Mouse (Mus musculus) hindbrain, postnatal 0 days (tissue): ENCODE results near the gene Shld1. TPM values are rescaled to one million over a fixed set of nuclear protein-coding genes. Genes with fewer than 3 reads are reported as not detected.

ENCODE experiments used
- ATAC-seq: fragments of 200-750 bp; cut with Nextera tagmentation; 2 replicates; pipeline ENCODE4 v1.8.0; 2017; ENCODE audit warnings: mild to moderate bottlenecking, moderate TSS enrichment, moderate library complexity
- DNase-seq: peaks from one replicate; pipeline ENCODE4 v3.0.0-alpha.2; 2015; ENCODE audit warnings: low spot score
- H3K27ac ChIP-seq: fragments of 300-500 bp; sonication (generic); 2 replicates; pipeline ENCODE4 v1.5.1; 2014; ENCODE audit warnings: mild to moderate bottlenecking
- H3K27me3 ChIP-seq: fragments of 300-500 bp; sonication (generic); 2 replicates; pipeline ENCODE4 v1.6.1; 2014; ENCODE audit warnings: low read length, mixed read lengths; ENCODE audit not compliant: insufficient read depth
- H3K36me3 ChIP-seq: fragments of 300-500 bp; sonication (generic); 2 replicates; pipeline ENCODE4 v1.6.1; 2014; ENCODE audit warnings: low read length, mixed read lengths; ENCODE audit not compliant: insufficient read depth
- H3K4me1 ChIP-seq: fragments of 300-500 bp; sonication (generic); 2 replicates; pipeline ENCODE4 v1.6.1; 2014; ENCODE audit warnings: antibody characterized with exemption, low read length, mixed read lengths; ENCODE audit not compliant: insufficient read depth
- H3K4me2 ChIP-seq: fragments of 300-500 bp; sonication (generic); 2 replicates; pipeline ENCODE4 v1.6.1; 2014; ENCODE audit warnings: low read depth, mild to moderate bottlenecking, low read length, moderate library complexity, mixed read lengths
- H3K4me3 ChIP-seq: fragments of 300-500 bp; sonication (generic); 2 replicates; pipeline ENCODE4 v1.5.1; 2014; ENCODE audit warnings: low read length
- H3K9ac ChIP-seq: fragments of 300-500 bp; sonication (generic); replicated peaks from 2 replicates; pipeline ENCODE4 v1.6.1; 2014; ENCODE audit warnings: mild to moderate bottlenecking, low read length, moderate library complexity, mixed read lengths
- H3K9me3 ChIP-seq: fragments of 300-500 bp; sonication (generic); 2 replicates; pipeline ENCODE4 v1.6.1; 2016; ENCODE audit warnings: low read length, mixed read lengths
- CTCF ChIP-seq: IDR thresholded peaks from 2 replicates; pipeline ENCODE4 v1.5.1; 2016; ENCODE audit warnings: antibody characterized with exemption, control low read depth, low read depth
- WGBS: fragments of 180-500 bp; shearing (Covaris S2); extraction: QIAGEN DNeasy Blood & Tissue Kit; methylation state at CpG from one replicate; pipeline ENCODE4 v1.1.7; 2014; 5-methylcytosine and 5-hydroxymethylcytosine counted together
- polyA plus RNA-seq: library from polyadenylated mRNA; unstranded; fragments of >200 nt; fragmentation: Nextera tagmentation; extraction: Ambion mirVana; gene quantifications from 2 replicates; pipeline ENCODE4 v1.2.1, GENCODE M21; 2015
- total RNA-seq: library from RNA; depleted of rRNA; stranded (reverse); fragments of >200 nt; gene quantifications from 2 replicates; pipeline ENCODE4 v1.2.3, GENCODE M21; 2014

The Shld1 gene
- total and polyA plus RNA-seq, 2 experiments from 2014 or later: 16.7 to 17.8 TPM

DNA sequence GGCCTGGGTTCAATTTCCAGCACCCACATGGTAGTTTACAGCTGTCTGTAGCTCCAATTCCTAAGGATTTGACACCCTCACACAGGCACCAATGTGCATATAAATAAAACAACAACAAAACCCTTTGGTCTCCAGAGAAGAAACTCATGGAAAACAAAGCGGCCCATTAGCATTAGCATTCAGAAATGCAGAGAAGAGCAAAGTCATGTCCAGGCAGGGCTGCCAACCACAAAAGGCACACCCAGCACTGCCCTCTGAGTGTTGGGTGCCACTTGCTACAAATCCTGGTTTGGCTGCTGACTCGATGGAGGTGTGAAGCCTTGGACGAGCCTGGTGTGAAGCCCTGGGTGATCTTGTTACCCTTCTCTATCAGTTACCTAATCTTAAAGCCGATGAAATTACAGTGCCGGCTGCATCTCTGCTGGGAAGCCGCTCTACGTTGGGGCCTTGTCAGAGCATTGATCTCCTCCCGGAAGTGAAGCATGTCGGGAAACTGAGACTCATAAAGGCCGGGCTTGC is 37.3 kb upstream of the Shld1 start:
- Histone ChIP-seq H3K36me3 (no peaks in the 10 kb centered on the region), H3K27me3 (no peaks in the 10 kb centered on the region), H3K4me1 (no peaks in the 10 kb centered on the region), H3K4me2 (no peak overlapping the region), H3K4me3 (no peak overlapping the region), H3K27ac (no peak overlapping the region), H3K9me3 (no peaks in the 10 kb centered on the region), H3K9ac (no peak overlapping the region)
- ATAC-seq: no peak
- TF ChIP-seq CTCF: no peak
- DNase-seq: no peak
- 88% methylated on average over 10 of the region's 10 CpGs for WGBS

DNA sequence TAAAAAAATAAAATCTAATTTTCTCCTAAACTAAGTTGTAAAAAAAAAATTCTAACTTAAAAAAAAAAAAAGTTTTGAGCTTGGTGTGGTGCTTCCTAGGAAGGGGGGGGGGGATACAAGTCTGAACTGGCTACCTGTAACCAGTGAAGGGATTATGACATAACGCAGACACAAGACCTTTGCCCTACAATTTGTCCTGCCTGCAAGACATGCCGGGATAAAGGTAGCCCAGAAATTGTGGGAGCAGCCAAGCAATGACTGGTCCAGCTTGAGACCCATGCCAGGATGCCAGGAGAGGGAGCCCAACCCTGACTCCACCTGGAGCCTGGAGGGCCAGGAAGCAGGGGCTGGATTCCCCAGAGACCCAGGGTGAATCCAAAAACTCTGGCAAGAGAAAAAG is 36.2 kb upstream of the Shld1 start:
- 76% methylated on average over 2 of the region's 2 CpGs for WGBS
- DNase-seq: no peak
- H3K4me2 ChIP-seq: no peak overlapping the region
- no peak overlapping the region for H3K9ac ChIP-seq
- no peak overlapping the region for H3K4me3 ChIP-seq
- no peak for ATAC-seq
- no peak for TF ChIP-seq CTCF
- H3K4me1 ChIP-seq: no peaks in the 10 kb centered on the region
- no peaks in the 10 kb centered on the region for H3K9me3 ChIP-seq
- H3K36me3 ChIP-seq: no peaks in the 10 kb centered on the region
- H3K27me3 ChIP-seq: no peaks in the 10 kb centered on the region
- H3K27ac ChIP-seq: no peak overlapping the region

DNA sequence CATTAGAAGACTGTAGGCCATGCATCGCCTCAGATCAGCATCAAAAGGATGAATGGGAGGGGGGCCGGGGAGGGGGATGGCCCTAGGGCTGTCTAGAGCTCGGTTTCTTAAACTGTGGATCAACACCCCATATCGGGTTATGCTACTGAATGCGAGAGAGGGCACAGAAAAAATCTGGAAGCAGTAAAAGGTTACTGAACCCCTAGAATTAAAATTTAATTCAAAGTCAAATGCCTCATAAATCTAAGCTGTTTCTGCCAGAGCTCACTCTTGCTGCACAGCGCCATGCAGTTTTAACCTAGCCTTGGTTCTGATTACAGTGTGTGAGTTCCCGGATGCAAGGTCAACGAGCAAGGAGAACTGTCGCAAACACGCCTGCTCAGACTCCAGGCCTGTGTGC is 34.3 kb upstream of the Shld1 start:
- WGBS: 65% methylated on average over 10 of the region's 10 CpGs
- no peak for TF ChIP-seq CTCF
- no peak overlapping the region for H3K9ac ChIP-seq

DNA sequence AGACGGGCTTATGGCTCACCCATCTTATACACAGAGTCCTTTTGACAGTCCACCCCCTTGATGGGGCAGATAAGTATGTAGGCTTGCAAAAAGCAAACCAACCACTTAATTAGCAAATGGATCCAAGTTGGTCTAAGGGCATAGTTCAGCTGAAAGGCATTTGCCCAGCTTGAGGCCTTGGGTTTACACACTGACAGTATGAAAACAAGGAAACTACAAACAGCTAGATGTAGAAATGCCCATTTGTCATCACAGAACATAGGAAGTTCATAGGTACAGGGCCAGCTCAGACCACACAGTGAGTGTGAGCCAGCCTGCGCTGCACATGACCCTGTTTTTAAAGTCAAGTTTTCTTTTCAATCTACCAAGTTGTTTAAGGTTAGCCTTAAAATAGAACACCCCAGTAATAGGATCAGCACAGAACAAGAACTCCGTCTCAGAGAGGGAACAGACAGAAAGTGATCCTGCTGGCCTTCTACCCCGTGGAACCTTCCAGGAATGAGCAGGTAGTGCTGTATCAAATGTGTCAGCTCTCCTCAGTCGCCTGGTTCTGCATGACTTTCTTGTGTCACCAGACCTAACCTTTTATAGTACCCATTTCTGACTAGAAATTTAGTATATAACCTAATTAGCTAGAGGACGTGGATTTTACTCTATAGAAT is 31.8 kb upstream of the Shld1 start:
- no peak overlapping the region for H3K27ac ChIP-seq
- no peak overlapping the region for H3K4me3 ChIP-seq
- no peak for TF ChIP-seq CTCF
- H3K36me3 ChIP-seq: no peaks in the 10 kb centered on the region
- ATAC-seq (no peak), DNase-seq (no peak)
- H3K4me1 ChIP-seq: no peaks in the 10 kb centered on the region
- no peaks in the 10 kb centered on the region for H3K27me3 ChIP-seq
- 81% methylated on average over 6 of the region's 6 CpGs for WGBS
- no peak overlapping the region for H3K4me2 ChIP-seq
- no peaks in the 10 kb centered on the region for H3K9me3 ChIP-seq
- no peak overlapping the region for H3K9ac ChIP-seq

More for the DNA sequence above, 34.3 kb upstream of the Shld1 start:
- peak; percentile 20 for DNase-seq
- Histone ChIP-seq H3K36me3 (no peaks in the 10 kb centered on the region), H3K4me3 (no peak overlapping the region), H3K9me3 (no peaks in the 10 kb centered on the region), H3K27me3 (no peaks in the 10 kb centered on the region), H3K4me2 (no peak overlapping the region), H3K4me1 (no peaks in the 10 kb centered on the region), H3K27ac (no peak overlapping the region)
- no peak for ATAC-seq

DNA sequence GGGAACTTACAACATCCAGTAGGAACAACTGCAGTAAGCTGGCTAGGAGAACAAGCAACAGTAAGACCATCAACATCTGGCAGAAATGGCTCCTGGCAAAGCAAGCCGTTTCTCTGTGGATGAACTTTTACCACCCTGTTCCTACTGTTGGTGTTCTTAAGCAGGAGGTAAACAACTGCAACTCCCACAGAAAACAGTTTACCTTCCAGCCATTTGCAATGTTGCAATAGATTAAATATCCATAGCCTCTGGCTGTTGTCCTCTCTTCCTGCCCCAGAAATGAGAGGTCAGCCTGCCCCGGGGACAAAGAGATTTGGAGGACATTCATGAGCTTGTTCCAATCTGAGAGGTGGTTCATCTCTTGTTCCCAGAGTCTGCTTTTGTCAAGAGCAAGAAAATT is 29.5 kb upstream of the Shld1 start:
- 82% methylated on average over 2 of the region's 2 CpGs for WGBS
- Histone ChIP-seq H3K4me1 (no peaks in the 10 kb centered on the region), H3K9me3 (no peaks in the 10 kb centered on the region), H3K4me3 (no peak overlapping the region), H3K27ac (no peak overlapping the region), H3K36me3 (no peaks in the 10 kb centered on the region), H3K9ac (no peak overlapping the region), H3K4me2 (no peak overlapping the region), H3K27me3 (no peaks in the 10 kb centered on the region)
- ATAC-seq: no peak
- TF ChIP-seq CTCF: no peak
- DNase-seq: no peak

DNA sequence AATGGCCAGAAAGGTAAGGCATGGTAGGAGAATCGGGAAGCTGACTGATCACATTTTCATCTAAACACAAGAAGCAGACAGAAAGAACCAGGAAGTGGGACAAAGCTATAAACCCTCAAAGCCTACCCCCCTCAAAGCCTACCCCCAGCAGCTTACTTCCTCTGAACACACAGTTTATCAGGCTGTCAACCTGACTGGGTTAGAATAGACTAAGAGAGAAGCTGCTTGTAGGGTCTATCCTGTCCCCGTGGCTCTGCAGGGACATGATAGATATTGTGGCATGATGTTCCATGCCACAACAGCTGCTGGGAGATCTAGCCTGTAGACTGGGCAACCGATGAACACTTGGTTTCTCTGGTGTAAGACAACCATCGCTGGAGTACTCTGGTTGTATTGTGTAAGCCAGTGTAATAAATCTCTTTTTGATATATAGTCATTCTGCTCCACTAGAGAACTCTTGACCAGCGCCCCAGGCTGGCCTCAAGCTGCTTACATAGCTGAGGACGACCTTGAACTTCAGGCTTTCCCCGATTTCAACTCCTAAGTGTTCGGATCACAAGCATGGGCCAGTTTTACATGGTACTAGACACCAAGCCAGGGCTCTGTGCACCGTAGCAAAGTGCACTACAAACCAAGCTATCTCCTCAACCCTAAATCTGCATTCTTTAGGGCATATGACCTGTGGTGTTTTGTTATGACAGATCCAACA is 28.2 kb upstream of the Shld1 start:
- TF ChIP-seq CTCF: no peak
- H3K36me3 ChIP-seq: no peaks in the 10 kb centered on the region
- no peak overlapping the region for H3K27ac ChIP-seq
- no peaks in the 10 kb centered on the region for H3K4me1 ChIP-seq
- no peak overlapping the region for H3K4me3 ChIP-seq
- DNase-seq: no peak
- no peaks in the 10 kb centered on the region for H3K27me3 ChIP-seq
- H3K9ac ChIP-seq: no peak overlapping the region
- 86% methylated on average over 9 of the region's 9 CpGs for WGBS
- H3K9me3 ChIP-seq: no peaks in the 10 kb centered on the region
- H3K4me2 ChIP-seq: no peak overlapping the region
- no peak for ATAC-seq

DNA sequence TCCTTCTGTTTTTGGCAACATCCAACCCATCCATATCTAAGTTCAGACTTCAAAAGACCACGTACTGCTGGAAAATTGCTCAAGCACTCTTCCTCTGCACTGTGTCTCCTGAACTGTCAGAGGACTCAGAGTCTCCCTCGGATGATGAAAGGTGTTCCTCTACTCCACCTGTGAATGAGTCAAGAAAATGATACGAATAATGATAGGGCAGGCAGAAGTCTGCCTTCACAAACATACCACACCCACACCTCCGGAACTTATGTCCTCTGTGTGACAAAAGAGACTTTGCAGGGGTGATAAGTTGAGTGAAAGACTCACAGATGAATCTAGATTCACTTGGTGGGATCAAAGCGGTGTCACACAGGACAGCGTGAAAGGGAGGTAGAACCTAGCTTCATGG is 17.6 kb upstream of the Shld1 start:
- TF ChIP-seq CTCF: no peak
- Histone ChIP-seq H3K9ac (no peak overlapping the region), H3K4me3 (no peak overlapping the region), H3K27ac (no peak overlapping the region), H3K4me1 (no peaks in the 10 kb centered on the region), H3K9me3 (no peaks in the 10 kb centered on the region), H3K27me3 (no peaks in the 10 kb centered on the region), H3K4me2 (no peak overlapping the region), H3K36me3 (no peaks in the 10 kb centered on the region)
- no peak for ATAC-seq
- DNase-seq: no peak
- WGBS: 81% methylated on average over 6 of the region's 6 CpGs
